Mouse (Mus musculus): Measurements from ENCODE around the gene Lman2. TPM values are rescaled to one million over a fixed set of nuclear protein-coding genes. Genes with fewer than 3 reads are reported as not detected.

The Lman2 gene
- polyA plus RNA-seq, 1 experiment from 2014 or later = 121 TPM

- ATAC-seq (replicated peaks; ENCODE audit: low FRiP score) (no peak), DNase-seq (ENCODE audit: low spot score) (no peak)
- Histone ChIP-seq H3K36me3 (ENCODE audit: control insufficient read depth, insufficient read depth, low read length) (no peaks in the 10 kb centered on the region), H3K4me1 (replicated peaks; ENCODE audit: control insufficient read depth, insufficient read depth, low read length) (peaks cover 15% of the 10 kb centered on the region), H3K9ac (ENCODE audit: low read depth, low read length) (no peak overlapping the region), H3K27ac (ENCODE audit: low read depth, low read length) (no peak overlapping the region), H3K4me2 (no peak overlapping the region), H3K4me3 (ENCODE audit: low read depth, low read length) (no peak overlapping the region), H3K27me3 (replicated peaks; ENCODE audit: control insufficient read depth, insufficient read depth, low read length) (no peaks in the 10 kb centered on the region), H3K9me3 (ENCODE audit: control insufficient read depth, low read length) (no peaks in the 10 kb centered on the region)
- WGBS = 85% methylated on average over 3 of the region's 3 CpGs
Measured at GRCm38 (mm10) chr13:55332331-55332730, 30.3 kb downstream of the Lman2 start.

DNA sequence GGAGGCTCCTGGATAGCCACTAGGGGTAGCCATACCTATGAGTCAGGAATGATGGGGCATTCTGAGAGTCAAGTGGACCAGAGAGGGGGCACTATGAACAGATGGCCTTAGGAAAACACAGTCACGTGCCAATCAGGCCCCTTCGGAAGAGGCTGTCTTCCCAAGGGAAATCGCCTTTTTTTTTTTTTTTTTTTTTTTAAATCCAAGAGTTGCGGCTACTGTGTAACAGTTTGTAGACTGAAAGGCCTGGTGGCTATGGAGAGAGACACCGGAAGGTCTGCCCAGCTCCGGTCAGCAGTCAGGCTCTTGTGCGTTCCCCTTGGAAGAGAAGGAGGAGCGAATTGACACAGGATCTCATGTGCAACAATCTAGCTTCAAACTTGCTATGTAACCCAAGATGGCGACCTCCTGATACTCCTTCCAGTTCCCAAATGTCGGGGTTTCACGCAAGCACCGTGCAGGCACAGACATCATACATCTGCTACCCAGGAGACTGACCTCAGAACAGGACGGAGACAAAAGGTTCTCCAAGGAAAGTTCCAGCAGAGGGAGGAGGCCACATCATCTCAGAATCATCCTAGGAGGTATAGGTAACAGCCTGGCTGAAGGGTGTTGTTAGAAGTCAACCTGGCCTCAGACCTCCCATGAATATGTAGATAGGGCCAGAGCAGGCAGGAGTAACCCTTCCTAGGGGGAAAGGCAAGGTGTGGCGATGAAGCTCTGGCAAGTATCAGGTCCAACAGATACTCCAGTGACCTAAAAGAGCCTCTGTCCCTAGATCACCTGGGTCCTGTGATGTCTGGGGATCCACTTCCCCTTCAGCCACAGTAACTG, 31.8 kb downstream of the Lman2 start:
- H3K4me3 ChIP-seq (ENCODE audit: low read depth, low read length) = peak overlapping the region; percentile 71
- peak overlapping the region; percentile 77 for H3K9ac ChIP-seq (ENCODE audit: low read depth, low read length)
- 47% methylated on average over 14 of the region's 14 CpGs for WGBS
- no peaks in the 10 kb centered on the region for H3K27me3 ChIP-seq (replicated peaks; ENCODE audit: control insufficient read depth, insufficient read depth, low read length)
- ATAC-seq (replicated peaks; ENCODE audit: low FRiP score) (no peak; the same call in 1 of the 2 replicates), DNase-seq (ENCODE audit: low spot score) (no peak)
- peaks cover 16% of the 10 kb centered on the region for H3K4me1 ChIP-seq (replicated peaks; ENCODE audit: control insufficient read depth, insufficient read depth, low read length)
- no peaks in the 10 kb centered on the region for H3K9me3 ChIP-seq (ENCODE audit: control insufficient read depth, low read length)
- H3K36me3 ChIP-seq (ENCODE audit: control insufficient read depth, insufficient read depth, low read length) = peaks cover 3% of the 10 kb centered on the region
- H3K4me2 ChIP-seq = peak overlapping the region; percentile 89
- peak overlapping the region; percentile 88 for H3K27ac ChIP-seq (ENCODE audit: low read depth, low read length)

GRCm38 (mm10) chr13:55329683-55330566, 32.7 kb downstream of the Lman2 start, which contains the start of gene Mxd3:
Gene Mxd3 (minus strand): TSS chr13:55329823.
- H3K27ac ChIP-seq (ENCODE audit: low read depth, low read length) = peak within 1 kb of the TSS; percentile 88
- H3K27me3 ChIP-seq (replicated peaks; ENCODE audit: control insufficient read depth, insufficient read depth, low read length) = no peaks in the 10 kb centered on the region
- H3K9me3 ChIP-seq (ENCODE audit: control insufficient read depth, low read length) = no peaks in the 10 kb centered on the region
- H3K4me1 ChIP-seq (replicated peaks; ENCODE audit: control insufficient read depth, insufficient read depth, low read length) = peaks cover 16% of the 10 kb centered on the region
- peak; percentile 93 for DNase-seq (ENCODE audit: low spot score)
- H3K4me3 ChIP-seq (ENCODE audit: low read depth, low read length) = peak within 1 kb of the TSS; percentile 71
- peak; percentile 88 for ATAC-seq (replicated peaks; ENCODE audit: low FRiP score)
- peak within 1 kb of the TSS; percentile 89 for H3K4me2 ChIP-seq
- under 1% methylated on average over 73 of the region's 82 CpGs for WGBS
- H3K36me3 ChIP-seq (ENCODE audit: control insufficient read depth, insufficient read depth, low read length) = peaks cover 10% of the 10 kb centered on the region
- peak within 1 kb of the TSS; percentile 77 for H3K9ac ChIP-seq (ENCODE audit: low read depth, low read length)

- ATAC-seq (replicated peaks; ENCODE audit: low FRiP score) (peak; percentile 27), DNase-seq (ENCODE audit: low spot score) (no peak)
- peak overlapping the region; percentile 71 for H3K4me3 ChIP-seq (ENCODE audit: low read depth, low read length)
- peak overlapping the region; percentile 89 for H3K4me2 ChIP-seq
- H3K36me3 ChIP-seq (ENCODE audit: control insufficient read depth, insufficient read depth, low read length) = peaks cover 16% of the 10 kb centered on the region
- 2% methylated on average over 29 of the region's 29 CpGs for WGBS
- peak overlapping the region; percentile 40 for H3K27ac ChIP-seq (ENCODE audit: low read depth, low read length)
- H3K4me1 ChIP-seq (replicated peaks; ENCODE audit: control insufficient read depth, insufficient read depth, low read length) = peaks cover 16% of the 10 kb centered on the region
- no peaks in the 10 kb centered on the region for H3K9me3 ChIP-seq (ENCODE audit: control insufficient read depth, low read length)
- no peaks in the 10 kb centered on the region for H3K27me3 ChIP-seq (replicated peaks; ENCODE audit: control insufficient read depth, insufficient read depth, low read length)
- peak overlapping the region; percentile 77 for H3K9ac ChIP-seq (ENCODE audit: low read depth, low read length)
Measured at GRCm38 (mm10) chr13:55329109-55329682, 33.4 kb downstream of the Lman2 start.

DNA sequence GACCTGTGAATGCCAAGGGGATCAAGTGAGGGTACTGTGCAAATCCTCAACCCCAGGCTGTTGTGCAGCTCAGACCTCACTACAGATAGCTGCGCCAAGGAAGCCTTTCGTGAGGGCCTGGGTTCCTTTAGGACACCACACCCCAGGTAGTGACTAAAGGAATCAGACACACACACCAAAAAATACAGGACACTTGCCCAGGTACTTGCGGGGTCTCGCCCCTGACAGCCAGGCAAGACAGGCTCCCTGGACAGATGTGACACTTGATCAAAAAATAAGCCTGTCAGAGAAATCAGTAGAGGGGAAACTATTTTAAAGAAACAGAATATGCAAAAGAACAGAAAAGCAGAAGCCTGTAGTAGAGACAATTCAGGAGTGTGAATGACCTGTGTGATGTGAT, 33.9 kb downstream of the Lman2 start:
- Histone ChIP-seq H3K4me1 (replicated peaks; ENCODE audit: control insufficient read depth, insufficient read depth, low read length) (peaks cover 20% of the 10 kb centered on the region), H3K9ac (ENCODE audit: low read depth, low read length) (peak overlapping the region; percentile 77), H3K36me3 (ENCODE audit: control insufficient read depth, insufficient read depth, low read length) (peaks cover 21% of the 10 kb centered on the region), H3K4me3 (ENCODE audit: low read depth, low read length) (peak overlapping the region; percentile 71), H3K27me3 (replicated peaks; ENCODE audit: control insufficient read depth, insufficient read depth, low read length) (no peaks in the 10 kb centered on the region), H3K27ac (ENCODE audit: low read depth, low read length) (no peak overlapping the region), H3K4me2 (peak overlapping the region; percentile 89), H3K9me3 (ENCODE audit: control insufficient read depth, low read length) (no peaks in the 10 kb centered on the region)
- 83% methylated on average over 4 of the region's 4 CpGs for WGBS
- ATAC-seq (replicated peaks; ENCODE audit: low FRiP score) (no peak), DNase-seq (ENCODE audit: low spot score) (no peak)

DNA sequence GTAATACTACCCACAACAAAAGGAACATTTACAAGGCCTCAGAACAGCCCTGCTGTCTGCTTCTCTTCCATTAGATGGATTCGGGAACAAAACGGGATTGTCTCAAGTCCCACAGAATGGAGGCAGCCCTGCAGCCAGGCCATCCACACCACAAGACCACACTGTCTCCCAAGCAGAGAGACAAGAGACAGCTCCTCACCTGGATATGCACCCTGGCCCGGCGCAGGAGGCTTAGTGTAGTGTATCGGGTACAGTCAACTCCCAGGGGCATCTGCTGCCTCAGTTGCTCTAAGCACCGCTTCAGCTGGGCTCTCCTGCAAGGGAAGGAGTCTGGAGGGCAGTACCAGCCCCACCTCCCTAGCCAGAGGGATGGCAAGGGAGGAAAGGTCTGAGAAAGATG, 34.4 kb downstream of the Lman2 start:
- WGBS = 82% methylated on average over 6 of the region's 6 CpGs
- Histone ChIP-seq H3K9me3 (ENCODE audit: control insufficient read depth, low read length) (no peaks in the 10 kb centered on the region), H3K9ac (ENCODE audit: low read depth, low read length) (peak overlapping the region; percentile 77), H3K4me1 (replicated peaks; ENCODE audit: control insufficient read depth, insufficient read depth, low read length) (peaks cover 23% of the 10 kb centered on the region), H3K36me3 (ENCODE audit: control insufficient read depth, insufficient read depth, low read length) (peaks cover 26% of the 10 kb centered on the region), H3K4me3 (ENCODE audit: low read depth, low read length) (peak overlapping the region; percentile 71), H3K4me2 (peak overlapping the region; percentile 89), H3K27me3 (replicated peaks; ENCODE audit: control insufficient read depth, insufficient read depth, low read length) (no peaks in the 10 kb centered on the region), H3K27ac (ENCODE audit: low read depth, low read length) (no peak overlapping the region)
- no peak for ATAC-seq (replicated peaks; ENCODE audit: low FRiP score)
- DNase-seq (ENCODE audit: low spot score) = no peak

DNA sequence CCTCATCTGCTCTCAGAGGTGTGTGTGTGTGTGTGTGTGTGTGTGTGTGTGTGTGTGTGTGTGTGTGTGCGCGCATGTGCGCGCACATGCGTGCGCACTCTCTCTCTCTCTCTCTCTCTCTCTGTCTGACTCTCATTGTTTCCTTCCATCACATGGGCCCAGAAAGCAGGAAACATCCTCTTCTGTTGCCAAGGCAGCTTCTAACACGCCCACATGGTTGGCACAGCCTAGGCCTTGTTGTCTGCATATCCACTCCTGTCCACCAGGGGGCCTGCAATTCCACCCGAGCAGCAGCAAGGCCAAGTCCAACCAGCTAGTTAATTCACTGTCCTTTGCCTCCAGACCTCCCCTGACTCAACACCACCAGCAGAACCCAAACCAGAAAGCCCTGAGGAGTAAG, 35.0 kb downstream of the Lman2 start:
- Histone ChIP-seq H3K27ac (ENCODE audit: low read depth, low read length) (no peak overlapping the region), H3K9ac (ENCODE audit: low read depth, low read length) (peak overlapping the region; percentile 77; the same call in 1 of the 2 replicates), H3K36me3 (ENCODE audit: control insufficient read depth, insufficient read depth, low read length) (peaks cover 29% of the 10 kb centered on the region), H3K9me3 (ENCODE audit: control insufficient read depth, low read length) (no peaks in the 10 kb centered on the region), H3K4me2 (peak overlapping the region; percentile 89), H3K4me3 (ENCODE audit: low read depth, low read length) (peak overlapping the region; percentile 71; the same call in 1 of the 2 replicates), H3K4me1 (replicated peaks; ENCODE audit: control insufficient read depth, insufficient read depth, low read length) (peaks cover 28% of the 10 kb centered on the region), H3K27me3 (replicated peaks; ENCODE audit: control insufficient read depth, insufficient read depth, low read length) (no peaks in the 10 kb centered on the region)
- ATAC-seq (replicated peaks; ENCODE audit: low FRiP score) (no peak), DNase-seq (ENCODE audit: low spot score) (peak; percentile 78)
- 49% methylated on average over 8 of the region's 8 CpGs for WGBS

GRCm38 (mm10) chr13:55327169-55327568, 35.4 kb downstream of the Lman2 start:
- peaks cover 29% of the 10 kb centered on the region for H3K36me3 ChIP-seq (ENCODE audit: control insufficient read depth, insufficient read depth, low read length)
- WGBS = 59% methylated on average over 4 of the region's 4 CpGs

More at GRCm38 (mm10) chr13:55327169-55327568, 35.4 kb downstream of the Lman2 start:
- H3K27ac ChIP-seq (ENCODE audit: low read depth, low read length) = no peak overlapping the region
- H3K4me2 ChIP-seq = peak overlapping the region; percentile 7; the same call in 1 of the 2 replicates
- no peaks in the 10 kb centered on the region for H3K9me3 ChIP-seq (ENCODE audit: control insufficient read depth, low read length)
- H3K9ac ChIP-seq (ENCODE audit: low read depth, low read length) = no peak overlapping the region
- peaks cover 28% of the 10 kb centered on the region for H3K4me1 ChIP-seq (replicated peaks; ENCODE audit: control insufficient read depth, insufficient read depth, low read length)
- no peaks in the 10 kb centered on the region for H3K27me3 ChIP-seq (replicated peaks; ENCODE audit: control insufficient read depth, insufficient read depth, low read length)
- ATAC-seq (replicated peaks; ENCODE audit: low FRiP score) = no peak
- H3K4me3 ChIP-seq (ENCODE audit: low read depth, low read length) = no peak overlapping the region
- DNase-seq (ENCODE audit: low spot score) = no peak
